Mouse (Mus musculus): ENCODE data around the gene Vps53. TPM values are rescaled to one million over a fixed set of nuclear protein-coding genes. Genes with fewer than 3 reads are reported as not detected.

Gene Vps53
- total RNA-seq, 1 experiment from 2014 or later: 41.8 TPM

GRCm38 (mm10) chr11:76065521-76066095, 113.8 kb downstream of the Vps53 start:
- ATAC-seq (replicated peaks; ENCODE audit: low read depth, poor library complexity, severe bottlenecking): no peak

GRCm38 (mm10) chr11:76064411-76064810, 115.0 kb downstream of the Vps53 start:
- 0 out of 2 replicates have a peak, but pooled peaks have one; percentile 42 for ATAC-seq (replicated peaks; ENCODE audit: low read depth, poor library complexity, severe bottlenecking)

- ATAC-seq (replicated peaks; ENCODE audit: low read depth, poor library complexity, severe bottlenecking): no peak
These were observed 118.5 kb downstream of the Vps53 start for GRCm38 (mm10) chr11:76060906-76061305.

GRCm38 (mm10) chr11:76059971-76060370, 119.5 kb downstream of the Vps53 start:
- ATAC-seq (replicated peaks; ENCODE audit: low read depth, poor library complexity, severe bottlenecking): no peak

GRCm38 (mm10) chr11:76056487-76056886, 123.0 kb downstream of the Vps53 start:
- ATAC-seq (replicated peaks; ENCODE audit: low read depth, poor library complexity, severe bottlenecking): 0 out of 2 replicates have a peak, but pooled peaks have one; percentile 22

GRCm38 (mm10) chr11:76052496-76052895, 127.0 kb downstream of the Vps53 start:
- ATAC-seq (replicated peaks; ENCODE audit: low read depth, poor library complexity, severe bottlenecking): no peak

GRCm38 (mm10) chr11:76050967-76051512, 128.4 kb downstream of the Vps53 start:
- no peak for ATAC-seq (replicated peaks; ENCODE audit: low read depth, poor library complexity, severe bottlenecking)

- no peak for ATAC-seq (replicated peaks; ENCODE audit: low read depth, poor library complexity, severe bottlenecking)
These were observed 128.9 kb downstream of the Vps53 start for GRCm38 (mm10) chr11:76050509-76050908.

GRCm38 (mm10) chr11:76045367-76045766, 134.1 kb downstream of the Vps53 start:
- ATAC-seq (replicated peaks; ENCODE audit: low read depth, poor library complexity, severe bottlenecking): no peak

- ATAC-seq (replicated peaks; ENCODE audit: low read depth, poor library complexity, severe bottlenecking): no peak
These were observed 135.0 kb downstream of the Vps53 start for GRCm38 (mm10) chr11:76044468-76044867.

GRCm38 (mm10) chr11:76042882-76043281, 136.6 kb downstream of the Vps53 start:
- ATAC-seq (replicated peaks; ENCODE audit: low read depth, poor library complexity, severe bottlenecking): no peak

- no peak for ATAC-seq (replicated peaks; ENCODE audit: low read depth, poor library complexity, severe bottlenecking)
These were observed 137.3 kb downstream of the Vps53 start for GRCm38 (mm10) chr11:76042041-76042638.

GRCm38 (mm10) chr11:76040761-76041376, 138.6 kb downstream of the Vps53 start:
- ATAC-seq (replicated peaks; ENCODE audit: low read depth, poor library complexity, severe bottlenecking): no peak

GRCm38 (mm10) chr11:76040106-76040505, 139.3 kb downstream of the Vps53 start:
- no peak for ATAC-seq (replicated peaks; ENCODE audit: low read depth, poor library complexity, severe bottlenecking)

- ATAC-seq (replicated peaks; ENCODE audit: low read depth, poor library complexity, severe bottlenecking): no peak
These were observed 140.0 kb downstream of the Vps53 start for GRCm38 (mm10) chr11:76039271-76040053.

GRCm38 (mm10) chr11:76037581-76038294, 141.7 kb downstream of the Vps53 start:
- ATAC-seq (replicated peaks; ENCODE audit: low read depth, poor library complexity, severe bottlenecking): no peak

- ATAC-seq (replicated peaks; ENCODE audit: low read depth, poor library complexity, severe bottlenecking): no peak
These were observed 144.3 kb downstream of the Vps53 start for GRCm38 (mm10) chr11:76035182-76035581.

- peak; percentile 74 for ATAC-seq (replicated peaks; ENCODE audit: low read depth, poor library complexity, severe bottlenecking)
These were observed 145.6 kb downstream of the Vps53 start for GRCm38 (mm10) chr11:76033836-76034235.

- ATAC-seq (replicated peaks; ENCODE audit: low read depth, poor library complexity, severe bottlenecking): peak; percentile 42
These were observed 146.1 kb downstream of the Vps53 start for GRCm38 (mm10) chr11:76033359-76033758.

- no peak for ATAC-seq (replicated peaks; ENCODE audit: low read depth, poor library complexity, severe bottlenecking)
These were observed 151.4 kb downstream of the Vps53 start for GRCm38 (mm10) chr11:76028072-76028465.

Measured in common myeloid progenitor, adult 5-6 weeks (primary cell).